Mouse (Mus musculus) Patski (cell line): ENCODE data around the gene Vopp1. TPM values are rescaled to one million over a fixed set of nuclear protein-coding genes. Genes with fewer than 3 reads are reported as not detected.
"Not testable (repeated sequence)": the region's sequence is repeated elsewhere in the genome, so short reads cannot be mapped to it uniquely, and the experiment has no call there.

Experiments
- ATAC-seq: fragments of 100-300 bp; one replicate; pipeline ENCODE4 v1.8.0; 2021
- CTCF ChIA-PET: fragments of 350-600 bp; sonication (Branson Sonifier 250); formaldehyde crosslinking; loops from one replicate; lab custom pipeline; 2022; ENCODE audit warnings: inconsistent platforms; lab: Charles Lee
- POLR2A ChIA-PET: fragments of 350-600 bp; sonication (Branson Sonifier 250); formaldehyde crosslinking; loops from one replicate; lab custom pipeline; 2022; ENCODE audit warnings: antibody characterized with exemption, inconsistent platforms; lab: Charles Lee
- DNase-seq: peaks from one replicate; pipeline ENCODE4 v3.0.0-alpha.2; 2011; ENCODE audit warnings: low read depth, low spot score
- H3K27me3 ChIP-seq: fragments of 371-371 bp; one replicate; pipeline ENCODE4 v1.5.1; 2021
- CTCF ChIP-seq: fragments of 100-300 bp; IDR thresholded peaks from one replicate; pipeline ENCODE4 v1.5.1; 2021
- in situ Hi-C: fragments of 300-500 bp; cut with MboI; formaldehyde crosslinking; loops from 3 replicates; pipeline ENCODE4 v1.11.1; 2018; ENCODE audit warnings: low pct_unique_long_range_greater_than_20kb, mixed read lengths
- polyA plus RNA-seq: library from polyadenylated mRNA; unstranded; gene quantifications from one replicate; pipeline ENCODE4 v1.2.3, GENCODE M21; 2021

Gene Vopp1
- polyA plus RNA-seq, 1 experiment from 2014 or later, result 96.0 TPM

- TF ChIP-seq CTCF, result no peak
- DNase-seq (no peak), ATAC-seq (no peak)
- ChIA-PET CTCF (interaction anchor here (0.7 to 2.2 kb wide), 3 partner anchors 9 to 45 kb away, joined by 3 to 12 read pairs (median 3); partner anchors contain the start of gene Vopp1), POLR2A (no interaction called here)
- no peaks in the 10 kb centered on the region for H3K27me3 ChIP-seq
- in situ Hi-C loops, result loop anchor here (5.0 kb wide), 1 partner anchor 107 kb away; no protein-coding TSS in a partner anchor
These were observed 10.5 kb downstream of the Vopp1 start for GRCm38 (mm10) chr6:57814436-57814940.

GRCm38 (mm10) chr6:57811748-57812730, 12.9 kb downstream of the Vopp1 start:
- no peak for TF ChIP-seq CTCF
- DNase-seq (peak; percentile 47), ATAC-seq (peak; percentile 100)
- CTCF ChIA-PET, result interaction anchor here (0.6 to 2.2 kb wide), 4 partner anchors 11 to 231 kb away, joined by 3 to 12 read pairs (median 3); partner anchors contain the start of genes Herc6 and Vopp1
- POLR2A ChIA-PET, result interaction anchor here (0.8 to 1.7 kb wide), 3 partner anchors 10 to 13 kb away, joined by 3 to 8 read pairs (median 3); partner anchors contain the start of gene Vopp1
- H3K27me3 ChIP-seq, result no peaks in the 10 kb centered on the region
- in situ Hi-C loops, result loop anchor here (5.0 kb wide), 1 partner anchor 105 kb away; no protein-coding TSS in a partner anchor

- DNase-seq (no peak), ATAC-seq (no peak)
- ChIA-PET POLR2A (interaction anchor here (0.6 kb wide), 2 partner anchors 55 to 1008 kb away, joined by 3 to 5 read pairs; no protein-coding TSS in a partner anchor), CTCF (interaction anchor here (1.1 to 1.8 kb wide), 3 partner anchors 16 to 118 kb away, joined by 3 to 5 read pairs (median 4); no protein-coding TSS in a partner anchor)
- no peak for TF ChIP-seq CTCF
- in situ Hi-C loops, result no loop called here
- H3K27me3 ChIP-seq, result no peaks in the 10 kb centered on the region
These were observed 19.5 kb downstream of the Vopp1 start for GRCm38 (mm10) chr6:57805218-57806069.

- H3K27me3 ChIP-seq, result no peaks in the 10 kb centered on the region
- ChIA-PET CTCF (no interaction called here), POLR2A (no interaction called here)
- in situ Hi-C loops, result no loop called here
- no peak for ATAC-seq
- DNase-seq, result no peak
- TF ChIP-seq CTCF, result no peak
These were observed 21.8 kb downstream of the Vopp1 start for GRCm38 (mm10) chr6:57803130-57803529.

GRCm38 (mm10) chr6:57798986-57799385, 26.0 kb downstream of the Vopp1 start:
- in situ Hi-C loops, result no loop called here
- H3K27me3 ChIP-seq, result no peaks in the 10 kb centered on the region
- no peak for TF ChIP-seq CTCF
- ATAC-seq (no peak), DNase-seq (no peak)
- ChIA-PET CTCF (interaction anchor here (0.7 to 1.1 kb wide), 3 partner anchors 11 to 15 kb away, joined by 3 read pairs; no protein-coding TSS in a partner anchor), POLR2A (no interaction called here)

GRCm38 (mm10) chr6:57796853-57797423, 28.0 kb downstream of the Vopp1 start:
- POLR2A ChIA-PET, result no interaction called here
- DNase-seq, result no peak
- in situ Hi-C loops, result no loop called here

GRCm38 (mm10) chr6:57795835-57796234, 29.1 kb downstream of the Vopp1 start:
- in situ Hi-C loops, result no loop called here
- ChIA-PET CTCF (interaction anchor here (0.9 to 1.5 kb wide), 2 partner anchors 18 to 63 kb away, joined by 3 read pairs; no protein-coding TSS in a partner anchor), POLR2A (no interaction called here)
- DNase-seq (no peak), ATAC-seq (no peak)
- no peaks in the 10 kb centered on the region for H3K27me3 ChIP-seq
- no peak for TF ChIP-seq CTCF

More at GRCm38 (mm10) chr6:57796853-57797423, 28.0 kb downstream of the Vopp1 start:
- TF ChIP-seq CTCF, result no peak
- ATAC-seq, result no peak
- CTCF ChIA-PET, result interaction anchor here (0.9 kb wide), 1 partner anchor 15 kb away, joined by 3 read pairs; no protein-coding TSS in a partner anchor
- H3K27me3 ChIP-seq, result no peaks in the 10 kb centered on the region

- CTCF ChIA-PET, POLR2A ChIA-PET, H3K27me3 ChIP-seq, ATAC-seq, DNase-seq, in situ Hi-C loops: not testable (repeated sequence)
These were observed 32.1 kb downstream of the Vopp1 start for GRCm38 (mm10) chr6:57792821-57793220.

GRCm38 (mm10) chr6:57790542-57790941, 34.4 kb downstream of the Vopp1 start:
- no peaks in the 10 kb centered on the region for H3K27me3 ChIP-seq
- TF ChIP-seq CTCF, result no peak
- in situ Hi-C loops, result no loop called here
- DNase-seq (no peak), ATAC-seq (no peak)
- ChIA-PET POLR2A (no interaction called here), CTCF (interaction anchor here (1.6 kb wide), 1 partner anchor 16 kb away, joined by 7 read pairs; no protein-coding TSS in a partner anchor)
